Mouse (Mus musculus): ENCODE measurements at regions not wholly inside any gene's neighbourhood (a gene's known extent, or its start where the extent isn't known, plus 50 kb on each side); places are given as distances from the start of the nearest gene placed in this dataset.

GRCm38 (mm10) chrX:86438238-86438637 is 133.3 kb upstream of the Mageb4 start:
- no peaks in the 10 kb centered on the region for H3K36me3 ChIP-seq (replicated peaks; ENCODE audit: control insufficient read depth, insufficient read depth, low read depth, low read length)
- DNase-seq (ENCODE audit: low spot score) (peak; percentile 3), ATAC-seq (replicated peaks; ENCODE audit: insufficient number of reproducible peaks, low FRiP score, low TSS enrichment, low read depth) (no peak)
- no peaks in the 10 kb centered on the region for H3K27me3 ChIP-seq (ENCODE audit: control insufficient read depth, insufficient read depth, low read length)
- no peak overlapping the region for H3K9ac ChIP-seq (replicated peaks; ENCODE audit: low read length)
- no peaks in the 10 kb centered on the region for H3K9me3 ChIP-seq (replicated peaks; ENCODE audit: control insufficient read depth, low read length)
- no peaks in the 10 kb centered on the region for H3K4me1 ChIP-seq (ENCODE audit: control insufficient read depth, insufficient read depth, low read length)
- H3K4me2 ChIP-seq (ENCODE audit: low read depth, low read length) = no peak overlapping the region
- 53% methylated on average over 2 of the region's 2 CpGs for WGBS
- H3K27ac ChIP-seq (replicated peaks; ENCODE audit: low read depth, low read length) = no peak overlapping the region
- no peak overlapping the region for H3K4me3 ChIP-seq (ENCODE audit: low read depth, low read length)
